Mouse (Mus musculus) embryonic fibroblast, embryonic 13.5 days (primary cell): ENCODE measurements at regions not wholly inside any gene's neighbourhood (a gene's known extent, or its start where the extent isn't known, plus 50 kb on each side); places are given as distances from the start of the nearest gene placed in this dataset.

Experiments used
- CTCF ChIP-seq: IDR thresholded peaks from 2 replicates; pipeline ENCODE4 v1.5.1; 2011; ENCODE audit warnings: mild to moderate bottlenecking, control low read depth, low read length, moderate library complexity, borderline replicate concordance; ENCODE audit not compliant: insufficient read depth
- POLR2A ChIP-seq: IDR thresholded peaks from 2 replicates; pipeline ENCODE4 v1.6.1; 2011; ENCODE audit warnings: low read depth, mild to moderate bottlenecking, control low read depth, low read length, moderate library complexity

DNA sequence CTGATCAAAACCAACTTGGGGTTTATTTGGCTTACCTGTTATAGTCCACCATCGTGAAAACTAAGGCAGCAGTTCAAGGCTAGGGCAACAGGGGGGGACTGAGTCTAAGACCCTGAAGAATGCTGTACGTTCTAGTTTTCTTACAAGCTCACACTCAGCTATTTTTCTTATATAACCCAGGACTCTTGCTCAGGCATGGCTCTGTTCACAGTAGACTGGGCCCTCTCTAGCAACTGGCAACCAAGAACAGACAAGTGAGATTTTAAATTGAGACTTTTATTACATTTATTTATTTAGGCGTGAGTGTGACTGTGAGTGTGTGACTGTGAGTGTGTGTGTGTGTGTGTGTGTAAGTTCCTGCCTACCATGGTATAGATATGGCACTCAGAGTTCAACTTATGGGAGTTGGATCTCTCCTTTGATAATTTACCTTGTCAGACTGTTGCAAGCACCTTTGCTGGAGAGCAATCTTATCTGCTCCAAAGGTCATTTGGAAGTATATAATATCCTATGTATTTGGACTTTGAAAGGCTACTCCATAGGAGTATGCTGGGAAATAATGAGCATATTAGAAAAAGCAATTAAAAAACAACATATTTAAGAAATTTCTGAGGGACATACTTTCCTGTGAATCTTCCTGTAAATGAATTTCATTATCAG is 309.4 kb upstream of the Ndst3 start:
- TF ChIP-seq CTCF = no peak
- TF ChIP-seq POLR2A = no peak
